Mouse (Mus musculus): ENCODE results near the gene Tgif2.

GRCm38 (mm10) chr2:156848526-156849182 is 8.8 kb downstream of the Tgif2 start:
- TF ChIP-seq CTCF (IDR thresholded peaks at IDR 0.05; ENCODE audit: control insufficient read depth, insufficient read depth, insufficient read length) (no peak), MYOG (IDR thresholded peaks at IDR 0.05; ENCODE audit: control insufficient read depth, extremely low read depth, insufficient read length) (no peak)
